Mouse (Mus musculus) liver, adult 2 months (tissue): ENCODE measurements around the gene St6galnac3. TPM values are rescaled to one million over a fixed set of nuclear protein-coding genes. Genes with fewer than 3 reads are reported as not detected.

Experiments used
- DNase-seq: peaks from one replicate; pipeline ENCODE4 v3.0.0-alpha.2; 2011; ENCODE audit warnings: low read depth, low spot score; ENCODE audit errors: extremely low read depth
- H3K27ac ChIP-seq: fragments of 200-500 bp; replicated peaks from 2 replicates; pipeline ENCODE4 v1.5.1; 2012; ENCODE audit warnings: low read depth, mild to moderate bottlenecking, control low read depth, inconsistent platforms, low read length; ENCODE audit not compliant: insufficient read depth
- H3K27me3 ChIP-seq: fragments of 200-500 bp; 2 replicates; pipeline ENCODE4 v1.6.1; 2012; ENCODE audit warnings: mild to moderate bottlenecking, moderate library complexity, low read length, inconsistent platforms; ENCODE audit not compliant: control insufficient read depth, insufficient read depth
- H3K36me3 ChIP-seq: fragments of 200-500 bp; 2 replicates; pipeline ENCODE4 v1.6.1; 2012; ENCODE audit warnings: low read length, inconsistent platforms; ENCODE audit not compliant: control insufficient read depth, insufficient read depth
- H3K4me1 ChIP-seq: fragments of 200-500 bp; 2 replicates; pipeline ENCODE4 v1.6.1; 2011; ENCODE audit warnings: low read length; ENCODE audit not compliant: control insufficient read depth, insufficient read depth
- H3K4me3 ChIP-seq: fragments of 200-500 bp; 2 replicates; pipeline ENCODE4 v1.5.1; 2011; ENCODE audit warnings: low read depth, mild to moderate bottlenecking, control low read depth, low read length, moderate library complexity; ENCODE audit not compliant: insufficient read depth
- H3K79me2 ChIP-seq: fragments of 200-500 bp; 2 replicates; pipeline ENCODE4 v1.6.1; 2012; ENCODE audit warnings: inconsistent platforms, mild to moderate bottlenecking, low read length, moderate library complexity; ENCODE audit not compliant: control insufficient read depth, insufficient read depth
- H3K9ac ChIP-seq: fragments of 200-500 bp; 2 replicates; pipeline ENCODE4 v1.6.1; 2012; ENCODE audit warnings: low read depth, mild to moderate bottlenecking, control low read depth, inconsistent platforms, low read length
- CTCF ChIP-seq: fragments of 200-500 bp; IDR thresholded peaks from 2 replicates; pipeline ENCODE4 v1.5.1; 2011; ENCODE audit warnings: low read depth, low read length, control low read depth
- POLR2A ChIP-seq: fragments of 200-500 bp; IDR thresholded peaks from 2 replicates; pipeline ENCODE4 v1.6.1; 2011; ENCODE audit warnings: low read length, control low read depth; ENCODE audit not compliant: insufficient read depth; ENCODE audit errors: extremely low read depth
- WGBS: fragments of 180-500 bp; shearing (Covaris S2); methylation state at CpG from one replicate; pipeline ENCODE4 v1.1.7; 2018; 5-methylcytosine and 5-hydroxymethylcytosine counted together
- polyA plus RNA-seq: library from polyadenylated mRNA; depleted of rRNA; stranded (reverse); fragments of >200 nt; gene quantifications from 2 replicates; pipeline ENCODE4 v1.2.3, GENCODE M21; 2012
- total RNA-seq: library from RNA; depleted of rRNA; stranded (reverse); fragments of >200 nt; gene quantifications from 2 replicates; pipeline ENCODE4 v1.2.3, GENCODE M21; 2014

St6galnac3 gene
- total and polyA plus RNA-seq, 2 experiments, result 0.24 to 0.83 TPM

DNA sequence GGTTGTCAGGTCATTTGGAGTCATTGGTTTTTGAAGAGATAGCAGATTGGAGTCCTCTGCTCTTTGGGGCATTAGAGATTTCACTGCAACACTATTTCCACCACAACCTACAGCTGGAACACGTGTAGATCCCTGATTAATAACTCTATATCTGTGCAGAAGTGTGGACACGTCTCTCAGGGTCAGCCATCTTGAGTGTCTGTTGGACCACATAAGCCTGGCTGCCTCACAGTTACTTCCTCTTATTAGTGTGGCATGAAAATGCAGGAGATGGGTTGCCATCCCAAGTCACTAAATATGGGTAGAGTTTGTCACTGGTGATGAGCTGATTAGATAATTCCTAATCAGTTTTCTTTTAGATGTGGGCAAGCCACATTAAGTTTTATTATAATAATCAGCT is 385.0 kb downstream of the St6galnac3 start:
- no peak for TF ChIP-seq CTCF
- no peak for TF ChIP-seq POLR2A
- Histone ChIP-seq H3K27me3 (no peaks in the 10 kb centered on the region), H3K79me2 (no peaks in the 10 kb centered on the region), H3K4me1 (no peaks in the 10 kb centered on the region), H3K36me3 (no peaks in the 10 kb centered on the region), H3K27ac (no peak overlapping the region), H3K4me3 (no peak overlapping the region), H3K9ac (no peak overlapping the region)
- 56% methylated on average over 2 of the region's 2 CpGs for WGBS
- DNase-seq, result no peak

DNA sequence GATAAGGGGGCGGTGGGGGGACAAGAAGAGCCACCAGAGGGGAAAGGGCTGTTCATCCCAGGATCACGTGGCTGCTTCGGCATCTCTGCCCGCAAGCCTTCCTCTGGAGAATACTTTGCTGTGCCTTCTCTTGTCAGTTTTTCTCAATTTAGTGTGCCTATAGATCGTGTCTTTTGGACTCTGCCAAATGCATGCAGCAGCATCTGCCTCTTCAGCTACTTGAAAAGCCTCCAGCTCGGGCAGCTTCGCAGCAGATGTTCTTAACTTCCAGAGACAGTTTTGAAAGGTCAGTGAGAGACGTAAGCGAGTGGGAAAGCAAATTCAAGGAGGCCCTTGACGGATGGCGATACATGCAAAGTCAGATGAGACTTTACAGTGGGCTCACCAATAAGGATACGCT is 385.9 kb downstream of the St6galnac3 start:
- H3K4me1 ChIP-seq, result no peaks in the 10 kb centered on the region
- no peak overlapping the region for H3K4me3 ChIP-seq
- no peaks in the 10 kb centered on the region for H3K79me2 ChIP-seq
- H3K36me3 ChIP-seq, result no peaks in the 10 kb centered on the region
- no peak overlapping the region for H3K27ac ChIP-seq
- WGBS, result 86% methylated on average over 12 of the region's 12 CpGs
- no peaks in the 10 kb centered on the region for H3K27me3 ChIP-seq
- no peak for DNase-seq
- TF ChIP-seq CTCF, result no peak
- H3K9ac ChIP-seq, result no peak overlapping the region

DNA sequence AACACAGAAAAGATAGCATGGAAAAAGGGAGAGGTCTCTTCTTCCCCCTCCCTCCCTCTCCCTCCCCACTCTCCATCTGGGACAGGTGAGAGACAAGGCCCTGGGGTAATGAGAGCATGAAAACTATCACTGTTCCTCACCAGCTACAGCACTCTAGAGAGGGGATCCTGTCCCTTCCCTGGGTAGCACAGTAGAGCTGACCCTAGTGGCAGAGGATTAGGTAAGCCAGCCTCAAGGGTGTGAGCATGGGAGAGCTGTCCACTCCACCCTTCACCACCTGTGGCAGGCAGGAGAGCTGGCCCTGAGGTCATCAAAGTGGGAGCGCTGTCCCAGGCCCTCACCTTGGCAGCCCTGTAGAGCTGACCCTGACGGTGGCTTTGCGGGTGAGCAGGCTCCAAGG is 387.2 kb downstream of the St6galnac3 start:
- Histone ChIP-seq H3K36me3 (no peaks in the 10 kb centered on the region), H3K27ac (no peak overlapping the region), H3K4me1 (no peaks in the 10 kb centered on the region), H3K9ac (no peak overlapping the region), H3K27me3 (no peaks in the 10 kb centered on the region), H3K79me2 (no peaks in the 10 kb centered on the region), H3K4me3 (no peak overlapping the region)
- DNase-seq, result no peak
- TF ChIP-seq CTCF (no peak), POLR2A (no peak)
- WGBS, result 71% methylated on average over 3 of the region's 3 CpGs

DNA sequence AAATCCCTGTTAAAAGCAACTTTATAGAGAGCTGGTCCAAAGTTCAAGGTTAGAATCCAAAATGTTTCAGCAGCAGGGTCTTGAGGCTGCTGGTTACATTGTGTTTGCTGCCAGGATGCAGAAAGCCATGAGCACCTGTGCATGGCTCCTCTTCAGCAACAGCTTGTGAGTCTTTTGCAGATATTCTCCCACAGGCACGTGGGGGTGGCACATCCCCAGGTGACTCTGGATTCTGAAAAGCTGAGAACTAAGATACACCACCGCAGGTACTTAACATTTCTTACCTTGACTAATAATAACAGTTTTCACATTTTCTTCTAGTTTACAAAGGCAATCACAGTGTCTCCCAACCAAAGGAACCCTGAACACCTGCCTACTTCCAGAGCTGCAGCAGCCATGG is 387.8 kb downstream of the St6galnac3 start:
- WGBS, result 89% methylated on average over 2 of the region's 2 CpGs
- DNase-seq, result no peak
- Histone ChIP-seq H3K27ac (no peak overlapping the region), H3K4me3 (no peak overlapping the region), H3K4me1 (no peaks in the 10 kb centered on the region), H3K27me3 (no peaks in the 10 kb centered on the region), H3K79me2 (no peaks in the 10 kb centered on the region), H3K9ac (no peak overlapping the region), H3K36me3 (no peaks in the 10 kb centered on the region)
- TF ChIP-seq POLR2A (no peak), CTCF (no peak)

DNA sequence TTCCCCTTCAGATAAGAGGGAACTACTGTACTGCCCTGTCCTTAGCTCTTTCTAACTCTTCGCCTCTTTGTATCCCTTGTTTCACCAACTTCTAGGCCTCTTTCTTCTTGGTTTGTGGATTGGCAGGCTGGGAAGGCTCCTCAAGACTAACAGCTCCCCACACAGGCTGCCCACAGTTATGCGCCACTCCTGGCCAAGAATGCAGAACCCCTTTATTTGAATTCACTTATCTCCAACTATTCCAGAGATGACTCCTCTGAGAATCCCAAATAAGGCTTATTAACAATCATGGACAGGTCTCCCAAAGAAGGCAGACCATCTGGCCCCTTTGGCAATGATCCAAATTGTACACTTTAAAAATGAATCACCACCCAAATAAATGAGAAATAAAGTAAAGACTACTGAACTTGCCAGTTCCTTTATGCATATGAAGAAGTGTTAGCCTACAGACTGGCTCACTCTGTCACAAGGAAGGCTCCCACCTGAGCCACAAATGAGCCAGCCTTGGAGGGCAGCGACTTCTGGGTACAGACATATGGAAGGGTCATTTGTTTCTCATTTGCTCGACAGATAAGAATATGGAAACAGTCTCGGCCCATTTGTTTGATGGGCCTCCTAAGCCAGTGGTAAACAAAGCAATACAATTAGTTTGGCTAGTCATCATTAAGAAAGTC is 390.7 kb downstream of the St6galnac3 start:
- Histone ChIP-seq H3K4me3 (no peak overlapping the region), H3K27me3 (no peaks in the 10 kb centered on the region), H3K79me2 (no peaks in the 10 kb centered on the region), H3K4me1 (no peaks in the 10 kb centered on the region), H3K27ac (no peak overlapping the region), H3K9ac (no peak overlapping the region), H3K36me3 (no peaks in the 10 kb centered on the region)
- TF ChIP-seq CTCF, result no peak
- TF ChIP-seq POLR2A, result no peak
- 66% methylated on average over 5 of the region's 5 CpGs for WGBS
- DNase-seq, result no peak

DNA sequence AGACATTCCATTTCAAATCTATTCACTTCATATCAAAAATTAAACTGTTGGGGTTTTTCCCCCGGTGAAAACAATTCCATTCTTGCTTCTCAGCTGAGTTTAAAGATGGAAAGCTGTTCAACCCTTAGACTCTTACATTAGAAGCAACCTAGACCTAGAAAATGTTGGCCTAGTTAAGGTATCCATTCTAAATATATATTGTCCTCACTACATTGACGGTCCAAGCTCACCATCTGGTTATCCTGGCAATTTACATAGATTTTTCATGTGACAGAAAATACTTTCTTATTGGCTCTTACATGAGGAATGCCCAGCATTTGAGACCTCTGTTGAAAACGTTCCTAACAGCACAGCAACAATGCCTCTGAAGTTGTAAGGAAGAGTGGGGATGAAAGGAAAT is 400.7 kb downstream of the St6galnac3 start:
- H3K27me3 ChIP-seq, result no peaks in the 10 kb centered on the region
- 70% methylated on average over 3 of the region's 3 CpGs for WGBS
- TF ChIP-seq CTCF (no peak), POLR2A (no peak)

More for the DNA sequence above, 400.7 kb downstream of the St6galnac3 start:
- no peak for DNase-seq
- Histone ChIP-seq H3K36me3 (no peaks in the 10 kb centered on the region), H3K27ac (no peak overlapping the region), H3K4me3 (no peak overlapping the region), H3K9ac (no peak overlapping the region), H3K4me1 (no peaks in the 10 kb centered on the region), H3K79me2 (no peaks in the 10 kb centered on the region)
